Mouse (Mus musculus): ENCODE results near the gene Zdhhc6. TPM values are rescaled to one million over a fixed set of nuclear protein-coding genes. Genes with fewer than 3 reads are reported as not detected.

The Zdhhc6 gene
- total RNA-seq, 2 experiments from 2014 or later = 19.6 to 23.3 TPM

DNA sequence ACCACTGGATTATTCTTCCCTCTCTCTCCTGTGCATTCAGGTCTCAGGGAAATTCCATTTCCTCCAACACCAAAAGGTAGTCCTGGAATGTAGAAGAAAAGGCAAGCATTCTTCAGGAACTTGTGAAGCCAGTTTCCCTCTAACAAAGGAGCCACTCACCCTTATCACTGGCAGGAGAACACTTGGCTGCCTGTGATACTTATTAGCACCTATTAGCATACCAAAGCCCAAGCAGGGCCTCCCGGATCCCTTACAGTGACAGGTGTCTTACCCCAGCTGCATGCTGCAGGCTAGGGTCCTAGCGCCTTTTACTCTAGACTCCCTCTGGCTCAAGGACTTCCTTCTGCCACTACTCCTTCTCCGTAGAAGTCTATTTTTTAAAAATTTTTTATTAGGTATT, 44.4 kb downstream of the Zdhhc6 start:
- DNase-seq = no peak
- intact Hi-C loops (cut with DNase I) = no loop called here
- no peak for TF ChIP-seq CTCF (IDR thresholded peaks at IDR 0.05)

DNA sequence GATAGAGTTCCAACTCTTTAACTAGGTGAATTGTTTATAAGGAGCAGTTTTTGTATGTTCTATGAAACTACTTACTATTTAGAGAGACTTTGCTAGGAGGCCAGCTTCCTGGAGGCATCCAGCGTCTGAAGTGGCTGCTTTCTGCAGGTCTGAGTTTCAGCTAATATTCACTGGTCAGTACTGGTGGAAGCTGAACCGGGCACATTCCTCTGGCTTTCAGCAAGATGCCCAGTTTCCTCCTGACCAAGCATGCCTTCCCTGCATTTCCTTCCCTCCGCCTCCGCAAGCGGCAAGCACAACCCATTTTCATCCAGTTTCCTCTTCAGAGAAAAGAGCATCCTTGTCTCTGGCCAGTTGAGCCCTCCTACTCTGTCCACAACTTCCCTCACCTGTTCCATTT, 46.8 kb downstream of the Zdhhc6 start:
- no peak overlapping the region for H3K4me3 ChIP-seq
- intact Hi-C loops (cut with DNase I) = no loop called here
- DNase-seq = no peak
- TF ChIP-seq CTCF (IDR thresholded peaks at IDR 0.05) = no peak
- no peak overlapping the region for H3K27ac ChIP-seq

More for the DNA sequence above, 44.4 kb downstream of the Zdhhc6 start:
- H3K27ac ChIP-seq = no peak overlapping the region
- no peak overlapping the region for H3K4me3 ChIP-seq

DNA sequence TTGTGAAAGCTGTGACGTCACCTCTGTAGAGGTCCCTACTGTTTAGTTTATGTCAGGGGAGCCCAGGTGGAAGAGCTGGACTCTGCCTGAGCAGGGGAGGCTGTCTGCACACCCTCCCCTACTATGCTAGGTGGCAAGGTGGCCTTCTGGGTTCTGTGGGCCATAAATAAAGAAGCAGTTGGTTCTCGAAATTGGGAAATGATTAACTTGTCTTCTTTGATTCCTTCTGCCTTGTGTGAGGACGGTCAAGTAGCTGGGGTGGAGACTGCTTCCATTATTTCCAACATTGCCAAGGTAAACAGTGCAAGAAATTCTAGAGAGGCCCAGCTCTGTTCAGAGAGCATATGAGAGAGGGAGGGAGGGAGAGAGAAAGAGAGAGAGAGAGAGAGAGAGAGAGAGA, 47.7 kb downstream of the Zdhhc6 start:
- no peak for TF ChIP-seq CTCF (IDR thresholded peaks at IDR 0.05)
- Histone ChIP-seq H3K4me3 (no peak overlapping the region), H3K27ac (no peak overlapping the region)
- intact Hi-C loops (cut with DNase I) = no loop called here
- no peak for DNase-seq

DNA sequence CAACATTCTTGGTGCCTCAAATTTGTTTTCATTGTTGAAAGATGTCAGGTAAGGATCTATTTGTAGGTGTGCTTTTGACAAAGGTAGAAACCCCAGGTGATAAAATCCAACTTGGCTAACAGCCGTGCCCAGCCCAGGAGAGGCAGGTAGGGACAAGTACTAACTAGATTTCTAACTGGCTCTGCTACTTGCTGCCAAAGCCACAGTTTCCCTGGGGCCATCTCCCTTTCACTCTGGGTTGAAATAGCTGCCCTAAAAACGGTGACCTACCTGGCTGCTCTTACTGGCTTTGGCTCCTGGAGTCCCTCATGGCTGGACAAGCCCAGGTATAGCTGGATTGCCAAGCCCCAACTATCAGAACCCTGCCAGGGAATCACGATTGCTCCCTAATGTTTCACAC, 49.0 kb downstream of the Zdhhc6 start:
- no peak for DNase-seq
- Histone ChIP-seq H3K27ac (no peak overlapping the region), H3K4me3 (no peak overlapping the region)
- intact Hi-C loops (cut with DNase I) = no loop called here
- TF ChIP-seq CTCF (IDR thresholded peaks at IDR 0.05) = no peak

DNA sequence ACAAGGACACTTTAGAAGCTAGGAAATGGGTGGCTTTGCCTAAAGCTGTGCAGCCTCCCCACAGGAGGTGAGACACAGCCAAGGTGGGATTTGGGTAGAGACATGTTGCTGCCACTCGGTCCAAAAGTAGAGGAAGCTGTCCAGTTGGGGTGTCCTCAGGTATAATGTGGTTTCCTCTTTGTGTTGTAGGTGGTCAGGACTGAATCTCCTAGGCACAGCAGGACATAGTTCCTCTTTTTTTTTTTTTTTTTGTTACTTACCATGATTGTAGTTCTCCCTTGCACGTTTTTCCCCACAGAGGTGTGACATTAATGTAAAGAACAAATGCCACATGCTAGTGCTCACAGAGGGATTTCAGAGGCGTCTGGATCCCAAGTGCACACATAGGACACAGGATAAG, 50.6 kb downstream of the Zdhhc6 start:
- intact Hi-C loops (cut with DNase I) = no loop called here

DNA sequence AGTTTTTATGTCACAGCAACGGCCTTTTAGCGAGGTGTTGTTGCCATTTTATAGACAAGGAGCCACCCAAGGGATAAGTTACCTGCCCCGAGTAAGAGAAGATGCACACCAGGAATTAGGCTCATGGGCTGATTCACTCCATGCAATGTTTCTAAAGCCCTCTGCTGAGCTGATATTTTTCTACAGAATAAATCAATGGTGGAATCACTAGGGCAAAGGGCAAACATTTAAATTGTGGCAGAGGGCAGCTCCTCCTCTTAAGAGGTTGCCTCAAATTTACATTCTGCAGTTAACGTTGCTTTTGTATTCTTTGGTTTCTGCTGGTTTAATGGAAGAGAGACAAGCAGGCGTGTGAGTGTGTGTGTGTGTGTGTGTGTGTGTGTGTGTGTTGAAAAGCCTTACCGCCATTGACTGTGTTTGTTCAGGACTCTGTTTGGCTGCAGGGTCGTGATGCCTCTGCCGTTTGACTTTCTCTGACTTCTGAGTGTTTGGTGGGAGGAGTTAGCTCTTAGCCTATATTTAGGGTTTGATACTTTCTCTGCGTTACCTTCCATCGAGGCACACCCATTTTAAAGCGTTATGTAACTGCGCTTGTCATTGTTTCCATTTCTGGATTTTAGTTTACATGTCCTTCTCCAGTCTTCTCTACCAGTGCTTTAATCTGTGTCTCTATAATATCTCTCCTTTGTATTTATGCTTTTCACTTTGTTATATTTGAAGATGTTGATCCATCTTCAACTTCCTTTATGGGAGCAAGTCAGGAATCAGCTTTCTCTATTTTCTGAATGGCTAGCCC, 55.2 kb downstream of the Zdhhc6 start:
- no peak for DNase-seq
- Histone ChIP-seq H3K27ac (no peak overlapping the region), H3K4me3 (no peak overlapping the region)
- TF ChIP-seq CTCF (IDR thresholded peaks at IDR 0.05) = no peak
- intact Hi-C loops (cut with DNase I) = no loop called here

More for the DNA sequence above, 50.6 kb downstream of the Zdhhc6 start:
- Histone ChIP-seq H3K4me3 (no peak overlapping the region), H3K27ac (no peak overlapping the region)
- no peak for DNase-seq
- no peak for TF ChIP-seq CTCF (IDR thresholded peaks at IDR 0.05)

DNA sequence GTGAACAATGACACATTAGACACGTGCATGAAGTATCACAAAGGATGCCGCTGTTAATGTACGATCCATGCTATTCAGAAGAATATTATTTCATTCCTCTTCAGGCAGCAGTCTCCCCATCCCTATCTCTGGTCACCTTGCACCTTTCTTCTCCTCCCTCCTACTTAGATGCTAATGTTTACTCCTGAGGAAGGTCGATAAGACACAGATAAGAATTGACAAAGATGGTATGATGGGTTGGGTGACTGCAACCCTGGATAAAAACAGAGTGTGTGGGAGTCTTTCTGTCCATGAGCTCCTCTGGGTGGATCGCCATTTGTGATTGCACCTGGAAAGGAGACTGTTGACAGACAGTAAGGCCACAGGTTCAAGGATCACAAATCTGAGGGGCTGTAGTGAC, 57.3 kb downstream of the Zdhhc6 start:
- no peak overlapping the region for H3K27ac ChIP-seq
- DNase-seq = no peak
- intact Hi-C loops (cut with DNase I) = no loop called here
- no peak for TF ChIP-seq CTCF (IDR thresholded peaks at IDR 0.05)
- H3K4me3 ChIP-seq = no peak overlapping the region

DNA sequence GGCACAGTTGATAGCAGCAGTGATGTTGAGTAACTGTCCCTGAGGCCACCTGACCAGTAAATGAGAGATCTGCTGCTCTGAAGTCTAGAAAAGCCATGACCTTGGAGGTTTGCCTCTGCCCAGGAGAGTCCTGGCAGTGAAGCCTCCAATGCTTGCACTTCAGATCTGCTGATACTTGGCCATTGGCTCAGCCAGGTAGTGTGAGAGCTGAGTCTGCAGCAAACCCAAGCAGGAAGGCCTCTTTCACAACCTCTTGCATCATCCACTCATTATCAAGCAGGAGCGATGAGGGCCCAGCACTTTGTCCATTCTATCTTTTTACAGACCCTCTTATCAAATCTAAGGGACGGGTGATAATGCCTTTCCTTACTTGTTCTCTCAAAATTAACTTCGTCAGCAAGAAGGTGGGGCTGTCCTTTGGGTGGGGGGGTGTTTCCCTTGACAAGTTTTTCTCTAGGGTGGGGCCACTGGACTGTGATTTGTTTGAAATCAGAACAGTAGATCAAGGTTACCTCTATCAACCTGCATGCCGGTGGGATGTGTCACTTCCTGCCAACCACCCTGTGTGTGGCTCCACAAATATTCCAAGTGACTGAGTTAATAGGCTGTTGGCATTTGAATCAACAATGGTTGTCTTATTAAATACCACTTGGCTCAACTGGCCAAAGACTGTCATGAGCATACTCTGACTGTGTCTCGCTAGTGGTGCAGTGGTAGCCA, 58.0 kb downstream of the Zdhhc6 start:
- no peak for DNase-seq
- Histone ChIP-seq H3K27ac (no peak overlapping the region), H3K4me3 (no peak overlapping the region)
- TF ChIP-seq CTCF (IDR thresholded peaks at IDR 0.05) = no peak
- intact Hi-C loops (cut with DNase I) = no loop called here

DNA sequence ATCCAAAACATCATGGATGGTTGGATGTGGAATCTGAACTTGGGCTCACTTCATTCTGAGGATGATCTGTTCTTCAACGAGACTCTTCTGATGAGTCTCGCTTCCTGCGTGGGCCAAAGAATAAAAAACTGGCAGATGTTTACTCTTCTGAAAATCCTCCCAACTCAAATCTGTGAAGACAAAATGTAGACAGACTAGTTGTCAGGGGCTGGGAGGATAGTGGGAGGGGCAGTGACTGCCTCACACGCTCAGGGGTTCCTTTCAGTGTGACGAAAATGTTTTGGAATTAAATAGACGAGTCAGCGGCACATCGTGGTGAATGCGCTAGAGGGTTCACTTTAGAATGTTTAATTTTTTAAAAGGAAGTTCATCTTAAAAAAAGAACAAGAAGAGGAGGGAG, 59.7 kb downstream of the Zdhhc6 start:
- no peak overlapping the region for H3K4me3 ChIP-seq
- H3K27ac ChIP-seq = no peak overlapping the region
- TF ChIP-seq CTCF (IDR thresholded peaks at IDR 0.05) = no peak
- no peak for DNase-seq
- intact Hi-C loops (cut with DNase I) = no loop called here

DNA sequence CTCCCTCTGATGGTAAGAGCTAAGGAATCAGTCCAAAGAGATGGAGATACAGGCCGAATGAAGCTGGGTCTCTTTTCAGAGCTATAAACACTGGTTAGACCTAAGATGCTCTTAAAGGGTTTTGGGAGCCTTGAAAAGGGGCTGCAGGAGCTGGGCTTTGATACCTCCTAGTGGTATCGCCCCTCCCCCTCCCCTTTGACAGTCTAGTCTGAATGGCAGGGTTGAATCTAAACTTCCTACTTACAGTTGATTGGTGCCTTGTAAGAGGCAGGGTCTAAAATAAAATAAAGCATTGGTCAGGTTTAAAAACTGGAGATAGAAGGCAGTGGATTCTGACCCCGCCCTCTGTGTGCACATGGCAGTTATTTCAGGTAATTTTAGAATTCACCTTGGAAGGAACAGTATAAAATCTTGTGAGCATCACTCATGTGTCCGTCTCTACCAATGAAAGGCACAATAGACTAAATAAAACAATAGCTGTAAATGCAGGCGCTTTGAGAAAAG, 61.3 kb downstream of the Zdhhc6 start:
- Histone ChIP-seq H3K4me3 (peak overlapping the region; percentile 88), H3K27ac (peak overlapping the region; percentile 89)
- DNase-seq = no peak
- intact Hi-C loops (cut with DNase I) = no loop called here
- TF ChIP-seq CTCF (IDR thresholded peaks at IDR 0.05) = no peak

DNA sequence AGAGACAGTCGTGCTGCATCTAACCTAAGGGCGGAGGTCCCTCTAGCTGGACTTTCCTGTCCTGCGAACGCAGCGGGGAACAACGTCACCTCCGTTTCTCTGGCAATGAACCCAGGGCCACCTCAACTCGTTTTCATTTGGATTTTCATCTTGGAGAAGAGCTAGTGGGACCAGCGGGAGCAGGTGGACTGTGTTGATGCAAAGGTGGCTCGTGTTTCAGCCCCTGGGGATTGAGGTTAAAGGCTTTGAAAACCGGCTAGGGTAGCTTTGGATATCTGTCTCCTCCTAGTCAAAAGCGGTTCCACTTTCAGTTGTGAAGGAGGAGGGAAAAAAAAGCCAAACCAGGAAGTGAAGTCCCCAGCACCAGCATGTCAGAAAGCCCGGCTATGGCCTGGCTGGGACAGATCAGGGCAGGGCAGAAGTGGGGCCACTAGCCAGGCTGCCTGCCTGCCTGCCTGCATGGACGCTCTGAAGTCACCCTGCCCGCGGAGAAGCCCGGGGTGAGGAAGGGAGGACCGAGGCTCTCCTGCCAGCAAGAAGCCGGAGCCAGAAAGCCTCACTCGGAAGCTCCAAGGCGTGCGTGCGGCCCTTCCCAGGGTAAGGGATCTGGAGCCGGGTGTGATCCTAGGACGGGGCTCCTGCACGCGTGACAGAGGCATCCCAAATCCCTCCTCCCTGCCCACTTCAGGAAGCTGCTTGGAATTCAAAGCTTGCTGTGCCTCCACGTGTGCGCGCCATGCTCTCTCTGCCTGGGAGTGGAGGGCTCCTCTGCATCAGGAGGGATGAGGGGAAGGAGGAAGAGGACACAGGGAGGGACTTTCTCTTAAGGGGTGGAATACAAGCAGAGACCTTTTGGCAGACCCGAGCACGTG, 62.0 kb downstream of the Zdhhc6 start:
- peak; percentile 70 for DNase-seq
- TF ChIP-seq CTCF (IDR thresholded peaks at IDR 0.05) = no peak
- intact Hi-C loops (cut with DNase I) = no loop called here
- H3K27ac ChIP-seq = peak overlapping the region; percentile 89
- peak overlapping the region; percentile 88 for H3K4me3 ChIP-seq

DNA sequence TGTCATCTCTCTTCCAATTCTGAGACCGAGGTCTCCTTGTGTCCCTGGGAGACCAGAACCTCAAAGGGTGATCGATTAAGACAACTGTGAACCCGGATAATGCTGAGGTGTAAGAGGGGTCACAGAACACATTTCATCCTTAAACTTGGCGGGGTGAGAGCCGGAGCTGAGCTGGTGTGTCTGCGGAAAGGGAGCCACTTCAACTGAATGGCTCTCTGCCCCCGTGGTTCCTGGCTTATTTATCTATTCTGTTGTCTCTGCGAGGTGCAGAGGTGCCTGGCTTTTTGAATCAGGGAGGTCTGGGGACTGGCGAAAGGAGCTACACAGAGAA, 62.6 kb downstream of the Zdhhc6 start:
- Histone ChIP-seq H3K27ac (peak overlapping the region; percentile 89), H3K4me3 (peak overlapping the region; percentile 88)
- no peak for DNase-seq
- TF ChIP-seq CTCF (IDR thresholded peaks at IDR 0.05) = no peak
- intact Hi-C loops (cut with DNase I) = no loop called here
